Mouse (Mus musculus): ENCODE measurements at regions not wholly inside any gene's neighbourhood (a gene's known extent, or its start where the extent isn't known, plus 50 kb on each side); places are given as distances from the start of the nearest gene placed in this dataset.

DNA sequence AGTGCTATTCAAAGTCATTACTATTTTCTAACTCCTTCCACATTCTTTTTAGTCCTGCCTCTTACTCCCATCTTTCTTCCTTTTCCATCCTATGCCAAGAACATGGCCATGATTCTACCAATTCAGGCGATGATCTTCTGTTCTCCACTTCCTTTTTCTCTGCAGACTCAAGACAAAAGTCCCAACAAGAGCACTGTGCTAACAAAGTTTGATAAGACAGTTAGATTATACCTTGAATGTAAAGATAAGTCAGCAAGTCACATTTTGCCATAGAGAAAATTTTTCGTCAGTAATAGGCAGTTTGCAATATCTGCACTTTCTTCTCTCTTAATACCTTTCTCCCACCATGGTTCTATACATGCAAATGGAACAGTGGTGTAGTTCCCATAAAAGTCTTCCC lies 747.3 kb upstream of the B3galt2 start:
- TF ChIP-seq EP300 (IDR thresholded peaks at IDR 0.05; ENCODE audit: insufficient read depth, low read depth, low read length) (no peak), CTCF (IDR thresholded peaks at IDR 0.05; ENCODE audit: low read depth, low read length) (no peak)
